Mouse (Mus musculus) adrenal gland, postnatal 25 days (tissue): ENCODE results near the gene Helb. TPM values are rescaled to one million over a fixed set of nuclear protein-coding genes. Genes with fewer than 3 reads are reported as not detected.
"Not testable (repeated sequence)": the region's sequence is repeated elsewhere in the genome, so short reads cannot be mapped to it uniquely, and the experiment has no call there.

Experiments
- DNase-seq: peaks from one replicate; pipeline ENCODE4 v3.0.0; 2021; ENCODE audit warnings: mixed read lengths
- long read RNA-seq: library from polyadenylated mRNA; stranded (forward); transcript quantifications from one replicate; pipeline ENCODE4 v2.0.0, GENCODE M21; 2021
- total RNA-seq: library from RNA; stranded (reverse); gene quantifications from 2 replicates; pipeline ENCODE4 v1.2.3, GENCODE M21; 2021

The Helb gene
- total RNA-seq, result 11.8 and 16.8 TPM in 2 replicates
- long read RNA-seq, full-length matches to known transcripts, result 6 of 7 reads
- long read RNA-seq, partial matches to known transcripts, result 1 of 7 reads
- long read RNA-seq, other reads (novel, unspliced or antisense), result 0 of 7 reads

- peak; percentile 98 for DNase-seq
Observed at GRCm38 (mm10) chr10:120112507-120113396, at the start of gene Helb. Helb (minus strand) TSS chr10:120112987.

- DNase-seq, result no peak
Observed at GRCm38 (mm10) chr10:120160533-120160932, 47.7 kb upstream of the Helb start.

DNA sequence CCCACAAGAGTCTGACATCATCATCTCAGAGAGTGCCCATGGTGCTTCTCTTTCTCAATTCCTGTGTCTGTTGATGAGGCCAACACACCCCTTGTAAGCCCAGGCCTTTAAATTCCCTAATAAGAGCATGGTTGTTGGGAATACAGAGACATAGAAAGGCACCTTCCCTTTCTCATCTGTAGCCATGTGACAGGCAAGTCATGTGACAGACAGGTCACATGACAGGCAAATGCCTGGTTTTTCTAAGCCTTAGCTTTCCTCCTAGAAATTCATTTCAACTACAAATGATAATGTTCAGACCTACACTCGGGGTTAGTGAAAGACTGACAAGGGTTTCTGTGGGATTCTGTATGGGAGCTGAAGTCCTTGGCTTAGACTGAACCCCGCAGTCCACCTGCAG lies 41.1 kb upstream of the Helb start:
- DNase-seq, result no peak

DNA sequence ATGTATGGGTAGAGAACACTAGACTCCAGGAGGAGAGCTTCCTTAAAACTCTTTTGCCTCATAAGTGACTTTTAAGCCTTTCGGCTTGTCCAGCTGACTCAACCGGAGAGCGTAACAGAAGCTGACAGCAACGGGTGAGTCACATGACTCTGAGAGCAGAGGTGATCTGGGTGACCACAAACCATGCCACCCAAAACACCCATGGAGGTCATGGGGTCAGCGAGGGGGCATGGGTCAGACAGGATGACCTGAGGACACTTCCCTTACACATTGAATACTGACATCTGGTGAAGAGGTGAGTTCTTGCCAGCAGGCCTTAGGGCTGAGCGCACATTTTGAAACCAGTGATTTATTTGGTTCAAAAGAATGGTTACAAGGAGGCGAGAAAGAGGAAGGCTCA lies 38.9 kb upstream of the Helb start:
- DNase-seq, result no peak

GRCm38 (mm10) chr10:120140916-120141516 lies 28.2 kb upstream of the Helb start:
- DNase-seq, result no peak

DNA sequence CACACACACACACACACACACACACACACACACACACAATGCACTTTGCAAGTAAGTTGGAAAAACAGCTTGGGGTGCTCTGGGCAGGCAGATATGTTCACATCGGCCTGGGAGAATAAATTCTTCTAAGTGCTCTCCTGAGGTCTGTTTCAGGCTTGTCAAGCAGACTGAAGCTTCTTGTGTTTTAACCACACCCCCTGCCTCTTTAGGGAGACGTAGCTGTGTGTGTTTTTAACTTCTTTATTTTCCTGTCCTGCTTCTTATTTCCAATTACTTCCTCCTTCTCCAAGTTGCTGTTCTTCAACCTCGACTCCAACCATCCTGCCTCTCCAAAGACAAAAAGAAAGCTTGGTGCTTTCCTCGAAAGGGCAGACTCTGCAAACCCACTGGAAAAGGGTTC lies 27.4 kb upstream of the Helb start:
- no peak for DNase-seq

DNA sequence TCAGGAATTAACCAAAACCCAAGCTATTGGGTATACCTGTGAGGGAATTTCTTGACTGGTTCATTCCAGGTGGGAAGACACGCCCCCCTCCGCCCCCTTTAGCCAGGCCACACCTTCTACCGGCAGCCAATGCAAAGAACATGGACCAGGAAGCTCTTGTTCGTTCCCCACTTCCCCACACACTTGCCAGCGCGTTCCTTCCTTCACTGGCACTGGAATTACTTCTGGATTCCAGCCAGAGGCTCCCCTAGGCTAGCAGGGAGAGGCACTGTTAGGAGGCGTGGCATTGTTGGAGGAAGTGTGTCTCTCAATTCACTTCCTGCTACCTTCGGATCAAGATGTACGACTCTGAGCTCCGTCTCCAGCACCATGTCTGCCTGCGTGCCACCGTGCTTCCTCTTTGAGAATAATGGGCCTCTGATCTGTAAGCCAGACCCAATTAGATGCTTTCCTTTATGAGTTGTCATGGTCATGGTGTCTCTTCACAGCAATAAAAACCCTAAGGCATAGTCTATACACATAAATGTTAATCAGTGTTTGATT lies 23.3 kb upstream of the Helb start:
- DNase-seq, result no peak

DNA sequence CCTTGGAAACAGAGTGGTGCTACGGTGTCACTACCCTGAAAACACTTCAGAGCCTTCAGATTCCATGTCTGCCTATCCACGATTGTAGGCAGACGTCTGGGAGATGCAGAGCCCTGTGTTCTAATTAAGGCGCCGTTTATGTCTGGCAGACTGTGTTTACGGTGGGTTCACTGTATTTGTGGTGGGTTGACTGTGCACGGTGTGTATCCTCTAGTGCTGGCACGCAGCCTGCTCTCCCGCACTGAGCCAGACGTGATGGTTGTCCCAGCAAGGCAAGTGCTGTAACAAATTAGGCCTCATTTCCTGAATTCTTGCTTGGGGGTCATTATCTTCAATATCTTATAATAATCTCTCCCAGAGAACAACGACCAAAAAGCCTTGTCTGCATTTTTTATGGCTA lies 20.9 kb upstream of the Helb start:
- no peak for DNase-seq

GRCm38 (mm10) chr10:120130621-120131020 lies 17.8 kb upstream of the Helb start:
- DNase-seq, result peak; percentile 26

GRCm38 (mm10) chr10:120128601-120129277 lies 16.0 kb upstream of the Helb start:
- DNase-seq, result no peak

DNA sequence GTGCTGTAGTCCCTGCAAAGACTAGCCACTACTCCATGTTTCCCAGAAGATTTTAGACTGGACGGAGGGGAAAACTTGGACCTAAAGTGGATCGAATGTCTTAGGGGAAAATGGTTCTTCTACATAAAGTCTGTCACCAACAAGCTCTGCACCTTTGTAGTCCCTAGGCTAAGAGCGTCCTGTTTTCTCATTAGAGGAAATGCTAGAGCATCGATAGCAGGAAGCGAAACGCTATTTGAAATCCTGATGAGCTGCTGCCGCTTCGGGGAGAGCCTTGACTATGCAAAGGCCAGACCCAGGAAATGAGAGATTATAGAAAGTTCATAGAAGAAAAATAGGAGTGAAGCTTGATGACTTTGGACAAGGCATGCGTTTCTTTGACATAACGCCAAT lies 12.7 kb upstream of the Helb start:
- DNase-seq, result no peak

GRCm38 (mm10) chr10:120124801-120125464 lies 12.1 kb upstream of the Helb start:
- peak; percentile 82 for DNase-seq

DNA sequence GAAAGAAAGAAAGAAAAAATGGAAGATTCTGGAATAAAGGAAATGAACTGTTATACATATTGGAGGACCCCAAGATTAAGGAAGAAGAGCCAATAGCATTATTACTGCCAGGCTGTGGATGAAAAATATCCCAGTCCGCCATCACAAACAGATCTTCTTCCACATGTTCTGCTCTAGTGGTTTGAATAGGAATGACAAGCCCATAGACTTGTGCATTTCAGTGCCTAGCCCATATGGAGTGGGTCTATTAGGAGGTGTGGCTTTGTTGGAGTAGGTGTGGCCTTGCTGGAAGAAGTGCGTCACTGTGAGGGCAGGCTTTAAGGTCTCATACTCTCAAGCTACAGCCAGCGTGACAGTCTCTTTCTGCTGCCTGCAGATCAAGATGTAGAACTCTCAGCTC lies 10.9 kb upstream of the Helb start:
- no peak for DNase-seq

GRCm38 (mm10) chr10:120115249-120115648 lies 2.5 kb upstream of the Helb start:
- DNase-seq, result no peak

DNA sequence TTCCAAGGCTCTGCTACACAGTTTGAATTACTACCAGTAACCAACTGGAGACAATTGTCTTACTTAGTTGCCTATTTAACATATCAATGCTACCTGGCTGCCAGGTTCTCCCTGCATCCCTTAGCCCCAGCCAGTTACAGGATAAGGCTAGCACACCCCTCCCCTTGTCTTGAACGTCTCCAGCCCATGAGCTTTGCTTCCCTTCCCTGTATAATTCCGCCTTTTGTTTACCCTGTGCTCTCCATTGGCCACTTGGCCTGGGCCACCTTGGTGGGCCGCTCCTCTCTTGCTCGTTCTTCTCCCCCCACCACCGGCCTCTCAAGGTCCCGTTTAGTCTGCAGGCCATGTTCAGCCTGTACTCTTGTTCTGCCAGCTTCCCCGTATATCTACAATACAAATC lies 1.7 kb upstream of the Helb start:
- DNase-seq, result no peak

DNA sequence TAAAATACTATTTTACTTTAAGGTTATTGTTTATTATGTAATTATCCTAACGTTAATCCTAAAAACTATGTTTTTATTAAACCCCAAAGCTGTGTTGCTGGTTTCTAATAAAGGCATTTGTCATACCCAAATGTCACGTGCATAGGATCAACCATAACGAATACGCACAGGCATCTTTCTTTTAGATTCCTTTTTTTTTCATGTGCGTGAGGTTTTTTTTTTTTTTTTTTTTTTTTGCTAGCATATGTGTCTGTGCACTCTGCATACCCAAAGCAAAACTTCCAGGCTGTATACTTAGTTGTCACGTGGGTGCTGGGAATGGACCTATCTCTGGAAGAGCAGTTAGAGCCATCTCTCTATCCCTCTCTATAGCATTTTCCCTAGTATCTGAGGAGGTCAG lies 1.2 kb upstream of the Helb start:
- no peak for DNase-seq

DNA sequence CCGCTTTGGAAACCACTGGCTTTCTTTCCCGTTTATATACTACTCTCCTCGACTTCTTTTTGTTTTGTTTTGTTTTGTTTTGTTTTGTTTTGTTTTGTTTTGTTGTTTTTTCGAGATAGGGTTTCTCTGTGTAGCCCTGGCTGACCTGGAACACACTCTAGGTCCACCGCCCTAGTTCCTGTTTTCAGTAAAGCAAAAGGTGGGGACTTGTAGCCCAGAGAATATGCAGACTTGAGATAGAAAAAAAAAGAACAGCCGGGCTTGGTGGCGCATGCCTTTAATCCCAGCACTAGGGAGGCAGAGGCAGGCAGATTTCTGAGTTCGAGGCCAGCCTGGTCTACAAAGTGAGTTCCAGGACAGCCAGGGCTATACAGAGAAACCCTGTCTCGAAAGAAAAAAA lies 695 bp upstream of the Helb start:
- DNase-seq, result not testable (repeated sequence)

GRCm38 (mm10) chr10:120111691-120112319 lies 982 bp downstream of the Helb start:
- no peak for DNase-seq

DNA sequence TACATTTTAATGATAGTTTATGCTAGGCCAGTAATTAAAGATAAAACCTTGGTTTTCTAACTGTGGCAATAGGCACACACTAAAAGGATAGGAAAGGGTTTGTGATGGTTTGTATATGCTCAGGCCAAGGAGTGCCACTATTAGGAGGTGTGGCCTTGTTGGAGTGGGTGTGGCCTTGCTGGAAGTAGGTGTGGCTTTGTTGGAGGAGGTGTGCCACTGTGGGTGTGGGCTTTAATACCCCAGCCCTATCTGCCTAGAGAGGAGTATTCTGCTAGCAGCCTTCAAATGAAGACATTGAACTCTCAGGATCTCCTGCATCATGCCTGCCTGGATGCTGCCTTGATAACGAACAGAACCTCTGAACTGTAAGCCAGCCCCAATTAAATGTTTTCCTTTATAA lies 12.0 kb downstream of the Helb start:
- DNase-seq, result no peak

GRCm38 (mm10) chr10:120097564-120097963 lies 15.2 kb downstream of the Helb start:
- no peak for DNase-seq

- no peak for DNase-seq
Observed at GRCm38 (mm10) chr10:120095716-120096115, 17.1 kb downstream of the Helb start.

DNA sequence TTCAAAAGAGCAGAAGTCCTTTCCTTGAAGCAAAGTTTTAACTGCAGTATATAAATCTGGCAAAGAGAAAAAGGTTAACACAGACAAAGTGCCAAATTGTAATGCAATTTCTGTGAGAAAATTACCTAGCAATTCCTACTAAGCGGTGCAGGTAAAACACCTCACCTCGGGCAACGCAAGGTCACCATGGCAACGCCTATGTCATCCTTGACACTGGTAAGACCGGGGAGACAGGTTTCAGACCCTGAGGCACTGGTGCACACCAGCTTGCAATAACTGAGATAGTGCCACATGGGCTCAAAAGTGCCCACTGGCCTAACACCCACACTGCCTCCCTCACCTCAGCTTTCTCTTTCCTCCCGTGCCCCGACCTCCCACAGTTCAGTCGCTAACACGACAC lies 17.7 kb downstream of the Helb start:
- DNase-seq, result no peak
